Mouse (Mus musculus): Measurements from ENCODE around the gene Lnx2.

The Lnx2 gene

GRCm38 (mm10) chr5:147051500-147052308 is 24.7 kb downstream of the Lnx2 start:
- DNase-seq (ENCODE audit: low spot score), result no peak

- no peak for DNase-seq (ENCODE audit: low spot score)
Observed at GRCm38 (mm10) chr5:147050816-147051499, 25.4 kb downstream of the Lnx2 start.

GRCm38 (mm10) chr5:147049544-147050209 is 26.7 kb downstream of the Lnx2 start:
- no peak for DNase-seq (ENCODE audit: low spot score)

- no peak for DNase-seq (ENCODE audit: low spot score)
Observed at GRCm38 (mm10) chr5:147045929-147046328, 30.5 kb downstream of the Lnx2 start.

- no peak for DNase-seq (ENCODE audit: low spot score)
Observed at GRCm38 (mm10) chr5:147045311-147045710, 31.1 kb downstream of the Lnx2 start.

DNA sequence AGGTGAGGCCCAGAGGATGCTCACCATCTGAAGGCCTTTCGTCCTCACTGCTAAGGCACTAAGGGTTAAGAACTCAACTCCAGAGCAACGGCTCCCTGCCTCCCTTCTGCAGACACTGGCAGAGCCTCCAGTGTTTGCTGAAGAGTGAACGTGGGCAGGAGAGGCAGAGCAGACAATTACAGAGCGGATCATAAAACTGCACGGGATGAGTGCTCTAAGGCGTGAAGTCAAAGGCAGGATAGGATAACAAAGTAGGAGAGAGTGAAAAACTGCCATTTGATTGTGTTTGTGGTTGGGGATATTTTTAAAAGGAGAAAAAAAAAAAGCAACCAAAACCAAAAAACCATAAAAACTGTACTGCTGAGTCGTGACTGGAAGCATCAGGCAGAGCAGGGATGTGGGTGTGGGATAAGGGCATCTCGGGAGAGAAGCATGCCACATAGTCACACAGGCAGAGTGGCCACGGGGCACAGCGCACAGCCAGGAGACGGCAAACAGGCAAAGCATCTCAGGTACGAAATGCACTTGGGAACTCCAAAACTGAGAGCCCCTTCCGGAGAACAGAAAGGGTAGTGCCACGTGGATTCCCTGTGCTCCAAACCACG is 33.0 kb downstream of the Lnx2 start:
- no peak for DNase-seq (ENCODE audit: low spot score)

DNA sequence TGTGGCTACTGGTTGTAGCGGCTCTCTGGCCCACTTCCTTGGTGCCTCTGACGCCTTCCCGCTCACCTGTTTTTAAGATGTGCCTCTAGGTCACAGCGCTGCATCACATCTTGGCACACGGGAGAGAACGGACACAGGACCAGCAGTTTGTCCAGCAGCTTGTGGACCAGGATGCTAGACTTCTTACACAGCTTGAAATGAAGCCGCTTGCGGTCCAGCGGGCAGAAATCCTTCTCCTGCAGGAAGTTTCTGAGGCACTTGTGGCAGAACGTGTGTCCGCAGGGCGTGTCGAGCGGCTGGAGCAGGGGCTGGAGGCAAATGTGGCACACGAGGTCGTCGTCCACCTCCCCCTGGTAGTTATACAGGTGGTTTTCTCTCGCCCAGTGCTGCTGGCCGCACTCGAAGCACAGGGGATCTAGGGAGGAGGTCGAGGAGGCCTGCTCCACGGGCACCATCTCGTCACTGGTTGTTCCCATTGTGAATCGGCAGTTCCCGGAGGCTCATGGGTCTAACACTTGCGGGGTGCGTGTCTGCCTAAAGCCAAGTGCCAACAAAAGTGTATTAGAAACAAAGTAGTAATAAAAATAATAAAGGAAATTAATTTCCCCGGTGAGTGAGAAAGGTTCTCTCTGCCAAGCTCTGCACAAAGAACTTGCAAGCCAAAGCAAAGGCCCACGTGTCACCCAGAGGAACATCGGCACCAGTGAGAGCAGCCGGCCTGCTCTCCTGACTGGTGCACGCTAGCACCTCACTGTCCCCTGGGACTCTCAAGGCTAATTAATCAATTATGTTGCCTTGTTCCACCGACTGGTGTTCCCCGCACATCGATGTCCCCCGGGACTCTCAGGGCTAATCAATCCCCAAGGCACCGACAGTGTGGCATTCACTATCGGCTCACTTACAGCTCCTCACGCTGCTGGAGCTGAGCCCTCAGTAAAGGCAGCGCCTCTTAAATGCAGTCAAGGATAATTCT is 34.1 kb downstream of the Lnx2 start:
- no peak for DNase-seq (ENCODE audit: low spot score)

DNA sequence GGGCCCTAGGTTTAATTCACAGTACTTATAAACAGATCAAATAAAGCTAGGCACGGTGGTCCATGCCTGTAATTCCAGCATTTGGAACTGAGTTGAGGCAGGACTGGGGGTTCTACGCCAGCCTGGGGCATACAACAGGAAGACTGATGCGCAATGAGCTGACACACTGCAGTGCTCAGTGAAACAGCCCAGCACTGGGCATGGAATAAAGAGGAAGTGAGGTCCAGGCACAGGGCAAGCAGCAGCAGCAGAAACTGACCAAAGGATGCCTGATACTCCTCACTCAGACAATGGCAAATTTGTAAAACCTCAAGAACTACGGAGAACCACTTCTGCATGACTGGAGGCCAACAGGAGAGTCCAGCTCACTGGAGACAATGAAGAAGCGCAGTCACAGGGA is 37.0 kb downstream of the Lnx2 start:
- DNase-seq (ENCODE audit: low spot score), result no peak

DNA sequence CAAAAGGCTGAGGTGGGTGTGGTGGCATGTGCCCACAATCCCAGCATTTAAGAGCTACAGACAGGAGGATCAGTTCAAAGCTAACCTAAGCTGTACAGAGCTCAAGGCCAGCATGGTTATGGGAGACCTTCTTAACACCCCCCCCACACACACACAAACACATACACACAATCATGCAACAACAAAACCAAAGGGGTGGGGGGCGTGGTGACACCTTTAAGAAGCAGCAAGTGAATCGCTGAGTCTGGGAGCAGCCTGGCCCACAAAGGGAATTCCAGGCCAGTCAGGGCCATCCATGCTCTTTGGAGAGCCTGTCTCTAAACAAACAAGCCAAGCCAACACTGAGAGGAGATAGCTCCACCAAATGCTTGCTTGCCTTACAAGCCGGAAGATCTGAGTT is 38.8 kb downstream of the Lnx2 start:
- DNase-seq (ENCODE audit: low spot score), result no peak

GRCm38 (mm10) chr5:147036661-147037060 is 39.7 kb downstream of the Lnx2 start:
- no peak for DNase-seq (ENCODE audit: low spot score)

DNA sequence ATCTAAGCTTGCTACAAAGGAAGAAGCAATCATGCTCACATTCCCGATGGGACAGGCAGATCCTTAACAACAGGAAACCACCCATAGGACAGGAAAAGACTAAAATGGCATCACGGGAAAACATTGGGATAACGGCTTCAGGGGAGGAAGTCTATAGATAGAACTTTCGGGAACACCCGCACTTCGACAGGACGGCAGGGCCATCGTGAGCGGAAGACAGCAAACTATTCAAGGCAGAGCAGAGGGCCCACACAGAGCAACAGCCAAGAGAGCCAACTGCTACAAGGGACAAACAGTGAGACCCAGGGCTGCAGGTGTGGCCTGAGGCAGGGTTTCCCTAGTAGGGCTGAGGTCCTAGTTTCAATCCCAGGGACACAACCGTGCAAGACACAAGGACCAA is 40.4 kb downstream of the Lnx2 start:
- no peak for DNase-seq (ENCODE audit: low spot score)

- no peak for DNase-seq (ENCODE audit: low spot score)
Observed at GRCm38 (mm10) chr5:147035301-147035700, 41.1 kb downstream of the Lnx2 start.

- DNase-seq (ENCODE audit: low spot score), result no peak
Observed at GRCm38 (mm10) chr5:147034283-147034682, 42.1 kb downstream of the Lnx2 start.

DNA sequence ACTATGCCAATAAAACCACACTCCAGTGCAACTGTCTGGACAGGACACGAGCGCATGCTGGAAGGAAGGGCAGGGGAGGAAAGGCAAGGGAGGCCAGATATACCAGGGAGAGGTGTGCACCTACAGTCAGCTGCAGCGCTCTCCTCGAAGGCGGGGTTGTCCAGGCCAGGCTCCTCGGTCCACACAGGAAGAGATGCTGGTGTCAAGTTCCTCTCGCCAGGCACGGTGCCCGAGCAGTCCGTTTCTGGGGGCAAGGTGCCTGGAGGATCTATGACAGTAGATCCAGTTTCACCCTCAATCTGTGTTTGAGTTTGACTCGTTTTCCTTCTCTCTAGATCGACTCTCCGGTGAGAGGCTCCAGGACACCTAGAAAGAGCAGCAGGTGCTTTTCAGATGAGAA is 43.2 kb downstream of the Lnx2 start:
- DNase-seq (ENCODE audit: low spot score), result no peak

GRCm38 (mm10) chr5:147031281-147031680 is 45.1 kb downstream of the Lnx2 start:
- DNase-seq (ENCODE audit: low spot score), result no peak

GRCm38 (mm10) chr5:147024331-147025034 is 51.9 kb downstream of the Lnx2 start:
- no peak for DNase-seq (ENCODE audit: low spot score)

DNA sequence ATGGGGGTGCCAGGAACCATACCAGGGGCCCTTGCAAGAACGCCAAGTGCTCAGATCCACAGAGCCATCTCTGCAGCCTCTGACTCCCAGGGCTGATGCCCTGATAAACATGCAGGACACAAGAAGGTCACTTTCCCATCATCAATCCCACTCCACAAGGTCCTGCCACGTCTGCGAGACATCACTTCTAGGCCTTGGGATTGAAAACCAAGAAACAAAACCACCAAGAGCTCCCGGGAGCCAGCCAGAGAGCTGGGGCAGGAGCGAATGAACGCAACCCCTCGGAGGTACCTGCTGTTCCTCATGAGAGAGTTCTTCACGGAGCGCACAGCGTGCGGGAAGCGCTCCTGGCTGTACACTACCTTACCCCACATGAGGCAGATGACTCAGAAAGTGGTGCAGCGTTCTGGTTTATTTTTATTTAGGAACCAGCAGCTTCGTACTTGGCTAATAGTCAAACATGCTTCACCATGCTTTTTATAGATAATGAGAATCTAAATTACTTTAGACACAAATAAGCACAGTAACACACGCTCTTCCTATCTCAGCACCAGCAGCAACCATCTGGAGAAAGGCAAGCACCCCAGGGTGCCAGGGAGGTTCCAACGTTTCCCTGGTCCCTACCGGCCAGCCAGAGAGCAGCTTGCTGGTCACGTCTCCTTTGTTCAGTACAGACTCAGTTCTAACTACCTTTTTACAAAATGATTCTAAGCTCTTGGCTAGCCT is 53.0 kb downstream of the Lnx2 start:
- DNase-seq (ENCODE audit: low spot score), result no peak

DNA sequence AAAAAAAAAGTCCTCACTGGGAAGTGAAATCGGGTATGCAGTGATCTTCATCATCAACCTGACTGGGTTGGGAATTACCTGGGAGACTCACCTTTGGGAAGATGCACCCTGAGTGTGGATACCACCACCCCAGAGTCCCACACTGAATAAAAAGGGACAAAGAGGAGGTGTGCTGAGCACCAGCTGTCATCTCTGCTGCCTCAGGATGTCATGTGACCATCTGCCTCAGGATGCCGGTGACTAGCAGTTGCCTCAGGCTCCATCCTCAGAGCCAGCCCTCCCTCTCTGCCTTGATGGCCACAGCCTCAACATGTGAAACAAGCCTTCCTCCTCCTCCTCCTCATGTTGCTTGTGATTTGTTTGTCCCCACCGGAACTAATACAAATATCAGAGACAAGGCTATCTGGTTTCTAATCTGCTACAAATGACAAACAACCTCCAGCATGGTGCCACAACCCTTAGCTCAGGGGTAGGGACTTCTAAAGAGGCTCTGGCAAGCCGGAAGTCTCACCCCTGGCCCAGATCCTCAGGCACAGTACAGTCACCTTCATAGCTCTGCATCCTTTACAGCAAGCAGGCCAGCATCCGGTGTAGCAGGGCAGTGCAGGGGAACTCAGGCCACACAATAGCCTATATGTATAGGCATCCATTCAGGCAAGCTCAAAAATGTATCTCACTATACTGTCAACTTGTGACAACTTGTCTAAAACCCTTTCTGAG is 54.7 kb downstream of the Lnx2 start:
- DNase-seq (ENCODE audit: low spot score), result no peak

DNA sequence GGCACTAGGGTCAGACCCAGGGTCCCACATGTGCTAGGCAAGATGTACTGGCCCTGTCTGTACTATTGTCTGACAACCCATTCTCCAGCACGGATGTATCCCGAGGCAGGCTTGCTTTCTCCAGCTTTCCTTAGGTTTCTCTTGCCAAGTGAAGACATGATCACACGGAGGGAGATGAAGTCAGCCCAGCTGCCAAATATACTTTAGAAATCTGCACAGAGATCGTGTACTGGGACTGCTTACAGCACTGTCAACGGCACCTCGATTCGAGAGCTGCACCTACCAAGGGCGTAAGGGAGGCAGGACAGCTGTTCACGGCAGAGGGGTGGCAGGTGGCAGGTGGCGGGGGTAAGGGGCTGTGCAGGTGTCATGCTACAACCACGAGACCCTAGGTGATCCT is 55.8 kb downstream of the Lnx2 start:
- DNase-seq (ENCODE audit: low spot score), result no peak

Data from layer of hippocampus, adult 9-10 months (tissue).